Mouse (Mus musculus) small intestine, adult 2 months (tissue): ENCODE data around the gene Eif2ak2. TPM values are rescaled to one million over a fixed set of nuclear protein-coding genes. Genes with fewer than 3 reads are reported as not detected.
A peak's percentile ranks its signal among the peaks of the same experiment; 100 is the strongest.

Source experiments
- H3K27ac ChIP-seq: fragments of 200-500 bp; 2 replicates; pipeline ENCODE4 v1.5.1; 2012; ENCODE audit warnings: low read depth, low read length, control low read depth, inconsistent platforms; ENCODE audit not compliant: insufficient read depth
- H3K27me3 ChIP-seq: fragments of 200-500 bp; 2 replicates; pipeline ENCODE4 v1.6.1; 2012; ENCODE audit warnings: mild to moderate bottlenecking, moderate library complexity, low read length, inconsistent platforms; ENCODE audit not compliant: control insufficient read depth, insufficient read depth
- H3K36me3 ChIP-seq: fragments of 200-500 bp; 2 replicates; pipeline ENCODE4 v1.6.1; 2012; ENCODE audit warnings: mild to moderate bottlenecking, low read length, control low read depth, inconsistent platforms; ENCODE audit not compliant: control insufficient read depth, insufficient read depth
- H3K4me1 ChIP-seq: fragments of 200-500 bp; 2 replicates; pipeline ENCODE4 v1.6.1; 2012; ENCODE audit warnings: low read length, inconsistent platforms, mixed read lengths; ENCODE audit not compliant: control insufficient read depth, insufficient read depth, insufficient read length
- H3K4me3 ChIP-seq: fragments of 200-500 bp; 2 replicates; pipeline ENCODE4 v1.5.1; 2012; ENCODE audit warnings: low read depth, mild to moderate bottlenecking, control low read depth, inconsistent platforms, low read length, moderate library complexity
- CTCF ChIP-seq: fragments of 200-500 bp; IDR thresholded peaks from 2 replicates; pipeline ENCODE4 v1.5.1; 2012; ENCODE audit warnings: low read depth, mild to moderate bottlenecking, control low read depth, inconsistent platforms, low read length, moderate library complexity, mixed read lengths; ENCODE audit not compliant: insufficient replicate concordance, insufficient read length; ENCODE audit errors: extremely low read depth
- POLR2A ChIP-seq: fragments of 200-500 bp; IDR thresholded peaks from 2 replicates; pipeline ENCODE4 v1.6.1; 2012; ENCODE audit warnings: low read depth, mild to moderate bottlenecking, control low read depth, inconsistent platforms, low read length, moderate library complexity
- WGBS: fragments of 180-500 bp; shearing (Covaris S2); methylation state at CpG from one replicate; pipeline ENCODE4 v1.1.7; 2018; 5-methylcytosine and 5-hydroxymethylcytosine counted together
- polyA plus RNA-seq: library from polyadenylated mRNA; depleted of rRNA; stranded (reverse); fragments of >200 nt; gene quantifications from 2 replicates; pipeline ENCODE4 v1.2.3, GENCODE M21; 2012

Eif2ak2 gene
- polyA plus RNA-seq, 1 experiment: 2.6 TPM

GRCm38 (mm10) chr17:78909374-78909773, 27.0 kb upstream of the Eif2ak2 start:
- WGBS: 23% methylated on average over 2 of the region's 2 CpGs
- H3K27ac ChIP-seq: no peak overlapping the region
- no peaks in the 10 kb centered on the region for H3K36me3 ChIP-seq
- H3K4me1 ChIP-seq: peaks cover 3% of the 10 kb centered on the region; the same call in 1 of the 2 replicates
- no peak overlapping the region for H3K4me3 ChIP-seq
- H3K27me3 ChIP-seq: no peaks in the 10 kb centered on the region
- TF ChIP-seq CTCF (no peak), POLR2A (no peak)

GRCm38 (mm10) chr17:78906892-78907291, 24.5 kb upstream of the Eif2ak2 start, which contains the start of gene Sult6b1:
Gene Sult6b1, minus strand, starts transcription at chr17:78906992.
- H3K36me3 ChIP-seq: no peaks in the 10 kb centered on the region
- WGBS: 86% methylated on average over 5 of the region's 5 CpGs
- no peak within 1 kb of the TSS for H3K27ac ChIP-seq
- H3K27me3 ChIP-seq: no peaks in the 10 kb centered on the region
- no peak within 1 kb of the TSS for H3K4me3 ChIP-seq
- TF ChIP-seq CTCF (no peak), POLR2A (no peak)
- peaks cover 3% of the 10 kb centered on the region; the same call in 1 of the 2 replicates for H3K4me1 ChIP-seq

DNA sequence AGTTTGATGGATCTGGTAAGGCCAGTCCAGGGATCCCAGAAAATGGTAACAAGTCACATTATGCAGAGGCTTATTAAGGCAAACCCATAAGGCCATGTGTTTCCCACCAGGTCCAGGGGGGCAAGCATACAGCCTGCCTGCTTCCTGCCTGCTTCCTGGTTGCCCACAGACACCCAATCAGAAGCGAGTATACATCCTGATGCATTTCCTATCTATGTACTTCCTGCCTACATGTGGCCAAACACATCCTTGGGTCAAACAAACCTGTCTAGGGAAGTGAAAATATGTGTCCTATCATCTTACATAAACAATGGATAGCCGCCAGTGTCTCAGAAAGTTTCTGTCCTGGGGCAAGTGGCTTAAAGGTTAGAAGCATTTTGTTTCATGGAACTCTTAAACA, 20.8 kb upstream of the Eif2ak2 start:
- no peak overlapping the region for H3K4me3 ChIP-seq
- no peak for TF ChIP-seq POLR2A
- TF ChIP-seq CTCF: no peak
- no peaks in the 10 kb centered on the region for H3K36me3 ChIP-seq
- 72% methylated on average over 2 of the region's 2 CpGs for WGBS
- H3K4me1 ChIP-seq: no peaks in the 10 kb centered on the region
- H3K27me3 ChIP-seq: no peaks in the 10 kb centered on the region
- no peak overlapping the region for H3K27ac ChIP-seq

DNA sequence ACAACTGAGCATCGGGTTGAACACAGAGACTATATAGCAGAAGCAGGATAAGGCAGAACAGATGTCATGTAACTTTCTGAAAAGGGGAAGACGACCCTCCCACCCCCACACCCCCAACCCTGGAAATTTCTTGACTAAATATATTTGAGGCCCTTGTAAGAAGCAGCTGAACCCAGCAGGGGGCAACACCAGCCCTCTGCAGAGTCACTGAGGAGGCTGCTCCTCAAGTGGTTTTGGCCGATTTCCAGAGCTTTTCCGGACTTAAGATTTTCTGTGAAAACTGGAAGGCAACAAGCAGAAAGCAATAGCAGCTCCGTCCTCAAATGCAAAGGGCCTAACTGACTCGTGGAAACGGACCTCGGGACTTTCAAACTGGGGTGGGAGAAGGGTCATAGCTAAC, 13.0 kb upstream of the Eif2ak2 start:
- peak overlapping the region; percentile 30; the same call in 1 of the 2 replicates for H3K4me3 ChIP-seq
- no peak overlapping the region for H3K27ac ChIP-seq
- H3K4me1 ChIP-seq: no peaks in the 10 kb centered on the region
- TF ChIP-seq POLR2A (no peak), CTCF (peak; percentile 58; the same call in 1 of the 2 replicates)
- WGBS: 13% methylated on average over 8 of the region's 8 CpGs
- no peaks in the 10 kb centered on the region for H3K36me3 ChIP-seq
- H3K27me3 ChIP-seq: no peaks in the 10 kb centered on the region

- TF ChIP-seq CTCF (no peak), POLR2A (no peak)
- 69% methylated on average over 7 of the region's 7 CpGs for WGBS
- Histone ChIP-seq H3K27me3 (no peaks in the 10 kb centered on the region), H3K4me1 (no peaks in the 10 kb centered on the region), H3K27ac (no peak overlapping the region), H3K4me3 (no peak overlapping the region), H3K36me3 (no peaks in the 10 kb centered on the region)
These were observed 12.6 kb upstream of the Eif2ak2 start for GRCm38 (mm10) chr17:78894991-78895390.

GRCm38 (mm10) chr17:78891020-78891419, 8.6 kb upstream of the Eif2ak2 start:
- TF ChIP-seq CTCF: no peak
- TF ChIP-seq POLR2A: no peak
- WGBS: 71% methylated on average over 9 of the region's 9 CpGs
- Histone ChIP-seq H3K4me1 (no peaks in the 10 kb centered on the region), H3K36me3 (no peaks in the 10 kb centered on the region), H3K27ac (no peak overlapping the region), H3K4me3 (no peak overlapping the region), H3K27me3 (no peaks in the 10 kb centered on the region)

DNA sequence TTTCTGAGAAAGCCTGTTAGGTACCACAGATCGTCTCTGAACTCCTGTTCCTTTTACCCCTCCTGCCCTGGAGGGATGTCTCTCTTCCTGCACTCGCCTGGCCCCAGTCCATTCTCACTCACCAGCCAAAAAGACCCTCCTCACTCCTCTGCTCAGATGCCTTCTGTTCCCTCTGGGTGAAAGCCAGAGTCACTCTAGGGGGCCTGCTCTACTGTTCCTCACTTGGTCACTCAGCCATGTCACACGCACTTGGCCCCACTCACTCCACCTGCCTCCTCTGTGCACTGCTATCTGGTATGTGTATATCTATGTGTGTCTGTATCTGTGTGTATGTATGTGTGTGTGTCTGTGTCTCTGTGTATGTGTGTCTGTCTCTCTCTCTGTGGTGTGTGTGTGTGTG, 6.8 kb upstream of the Eif2ak2 start:
- no peaks in the 10 kb centered on the region for H3K4me1 ChIP-seq
- TF ChIP-seq POLR2A (no peak), CTCF (no peak)
- H3K27ac ChIP-seq: no peak overlapping the region
- no peak overlapping the region for H3K4me3 ChIP-seq
- WGBS: 63% methylated on average over 3 of the region's 3 CpGs
- H3K27me3 ChIP-seq: no peaks in the 10 kb centered on the region
- no peaks in the 10 kb centered on the region for H3K36me3 ChIP-seq
